Mouse (Mus musculus): ENCODE results near the gene Olfr983.

Gene Olfr983

DNA sequence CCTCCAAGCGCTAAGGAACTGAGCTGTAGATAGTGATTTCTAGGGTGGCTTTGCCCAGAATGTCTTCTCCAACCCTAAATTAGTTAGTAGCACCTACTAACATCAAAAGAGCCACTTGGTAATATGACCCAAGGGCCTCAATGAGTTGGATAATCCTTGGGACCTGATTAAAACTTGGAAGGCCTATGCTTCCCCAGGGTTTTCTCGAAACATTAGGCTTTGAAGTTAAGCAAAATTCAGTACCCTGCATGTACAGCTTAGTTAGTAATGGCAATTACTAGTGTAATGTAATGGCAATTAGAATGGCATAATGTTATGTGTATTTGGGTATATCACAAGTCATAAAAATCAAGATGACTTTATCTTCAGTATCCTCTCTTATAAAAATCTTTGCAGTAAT is at the start of gene Olfr983:
Gene Olfr983 (minus strand): TSS at position 101 of the 400 bp plus-strand sequence.
- no peak for DNase-seq (ENCODE audit: low spot score in 2 of 2)

DNA sequence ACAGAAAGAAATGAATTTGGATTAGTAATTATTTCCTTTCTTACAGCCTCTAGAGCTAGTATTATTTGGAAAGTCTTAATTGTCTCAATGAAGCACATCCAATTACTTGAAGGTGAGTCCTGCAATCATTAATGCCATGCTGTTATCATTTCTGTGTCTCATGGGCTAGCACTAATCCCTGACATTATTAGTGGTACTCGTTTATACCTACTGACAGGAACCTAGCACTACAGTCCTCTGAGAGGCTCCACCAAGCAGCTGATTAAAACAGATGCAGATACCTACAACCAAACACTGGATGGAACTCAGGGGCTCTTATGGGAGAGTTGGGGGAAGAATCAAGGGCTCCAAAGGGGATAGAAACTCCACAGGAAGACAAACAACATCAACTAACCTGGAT is 48.1 kb upstream of the Olfr983 start:
- DNase-seq (ENCODE audit: low spot score in 2 of 2) = no peak

DNA sequence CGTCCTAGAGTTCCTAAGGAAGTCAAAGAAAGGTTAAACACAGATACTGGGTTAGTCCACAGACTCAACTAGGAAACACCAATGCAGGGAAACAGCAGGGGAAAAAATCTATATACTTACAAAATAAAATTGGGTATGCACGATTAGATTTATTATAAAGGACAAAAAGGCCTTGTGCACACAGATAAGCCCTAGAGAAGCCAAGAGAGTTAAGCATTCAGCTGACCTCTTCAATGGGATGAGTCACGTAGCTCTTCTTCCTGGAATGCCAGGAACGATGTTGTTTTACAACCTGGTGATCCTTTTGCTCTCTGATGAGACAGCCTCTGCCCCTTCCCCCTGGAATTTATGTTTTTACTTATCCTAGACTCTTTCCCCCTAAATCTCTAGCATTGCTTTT is 46.1 kb upstream of the Olfr983 start:
- DNase-seq (ENCODE audit: low spot score in 2 of 2) = no peak

DNA sequence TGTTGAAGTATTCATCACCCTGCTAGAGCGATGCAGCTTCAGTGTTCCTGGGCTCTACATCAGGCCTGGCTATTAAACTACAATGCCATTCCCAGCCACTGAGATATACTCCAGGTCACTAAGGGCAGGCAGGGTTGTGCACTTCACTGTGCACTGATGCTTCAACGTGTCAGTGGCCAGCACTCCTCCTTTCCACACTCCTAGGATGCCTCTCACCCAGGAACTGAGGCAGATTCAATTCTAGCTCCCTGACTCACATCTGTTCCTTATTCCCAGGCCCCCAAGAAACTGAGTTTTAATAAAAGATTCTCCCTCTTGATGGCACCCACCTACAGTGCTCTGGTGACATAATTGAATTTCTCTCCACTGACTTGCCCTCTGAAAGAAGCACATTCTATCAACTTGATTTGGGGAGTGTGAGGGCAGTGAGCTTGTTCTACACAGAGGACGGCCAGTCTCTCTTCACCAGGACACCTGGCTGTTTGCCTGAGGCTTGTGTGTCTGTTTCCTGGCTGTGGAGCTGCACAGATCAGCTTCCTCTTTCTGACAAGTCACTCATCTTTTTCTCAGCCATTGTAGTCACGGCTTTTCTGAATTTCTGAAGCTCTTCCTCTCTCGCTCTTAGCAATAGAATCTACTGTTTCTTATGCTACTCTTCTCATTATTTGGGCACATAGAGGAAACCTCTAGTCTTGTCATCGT is 43.7 kb upstream of the Olfr983 start:
- DNase-seq (ENCODE audit: low spot score in 2 of 2) = no peak

DNA sequence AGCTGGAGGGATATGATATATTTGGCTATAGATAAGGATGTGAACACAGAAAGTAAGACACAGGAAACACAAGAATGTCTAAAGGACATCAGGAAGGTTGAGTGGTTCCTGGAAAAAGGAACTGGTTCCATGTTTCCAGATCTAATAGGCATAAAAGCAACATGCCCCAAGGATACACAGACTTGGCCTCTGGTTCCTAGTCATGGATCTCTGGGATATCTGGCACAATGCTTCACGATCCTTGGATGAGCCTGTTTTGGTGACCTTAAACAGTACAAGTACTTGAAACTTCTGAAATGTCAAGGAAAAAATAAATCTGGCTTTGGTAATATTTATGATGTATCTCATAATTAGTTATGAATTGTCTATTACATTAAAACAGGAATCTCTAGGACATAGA is 37.2 kb upstream of the Olfr983 start:
- no peak for DNase-seq (ENCODE audit: low spot score in 2 of 2)

DNA sequence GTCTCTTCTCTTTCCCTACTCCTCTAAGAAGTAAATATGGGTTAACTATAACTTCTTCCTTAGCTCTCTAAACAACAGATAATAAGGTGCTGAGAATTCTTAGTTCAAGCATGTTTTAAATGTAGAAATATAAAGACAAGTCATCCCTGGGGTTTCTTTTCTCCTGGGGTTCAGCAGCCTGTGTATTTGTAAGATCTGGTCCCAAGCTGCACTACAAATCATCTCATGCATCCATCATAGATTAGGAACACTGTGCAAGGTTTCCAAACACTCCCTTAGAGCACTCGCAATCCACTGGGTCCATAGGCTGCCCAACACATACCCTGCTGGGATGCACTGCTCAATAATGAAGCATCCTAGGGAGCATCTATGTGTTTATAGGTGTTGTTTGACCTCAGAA is 36.7 kb upstream of the Olfr983 start, which contains the start of gene Olfr985:
Gene Olfr985 (minus strand): TSS at position 101 of the 400 bp plus-strand sequence.
- DNase-seq (ENCODE audit: low spot score in 2 of 2) = no peak

DNA sequence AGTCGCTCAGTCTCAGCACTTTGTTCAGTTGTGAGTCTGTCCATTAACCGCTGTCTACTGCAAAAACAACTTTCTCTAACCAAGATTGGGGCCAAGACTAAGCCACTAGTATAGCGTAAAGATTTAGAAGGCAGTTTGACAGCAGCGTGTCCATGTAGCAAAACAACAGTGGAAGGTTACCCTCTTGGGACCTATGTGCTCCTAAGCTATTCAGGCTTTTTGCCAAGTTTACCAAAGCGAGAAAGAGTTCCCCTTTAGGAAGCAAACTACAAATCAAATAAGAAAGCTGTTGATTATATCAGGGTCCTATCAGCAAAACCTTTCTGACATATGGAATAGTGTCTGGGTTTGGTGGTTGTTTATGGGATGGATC is 23.9 kb upstream of the Olfr983 start:
- DNase-seq (ENCODE audit: low spot score in 2 of 2) = no peak

DNA sequence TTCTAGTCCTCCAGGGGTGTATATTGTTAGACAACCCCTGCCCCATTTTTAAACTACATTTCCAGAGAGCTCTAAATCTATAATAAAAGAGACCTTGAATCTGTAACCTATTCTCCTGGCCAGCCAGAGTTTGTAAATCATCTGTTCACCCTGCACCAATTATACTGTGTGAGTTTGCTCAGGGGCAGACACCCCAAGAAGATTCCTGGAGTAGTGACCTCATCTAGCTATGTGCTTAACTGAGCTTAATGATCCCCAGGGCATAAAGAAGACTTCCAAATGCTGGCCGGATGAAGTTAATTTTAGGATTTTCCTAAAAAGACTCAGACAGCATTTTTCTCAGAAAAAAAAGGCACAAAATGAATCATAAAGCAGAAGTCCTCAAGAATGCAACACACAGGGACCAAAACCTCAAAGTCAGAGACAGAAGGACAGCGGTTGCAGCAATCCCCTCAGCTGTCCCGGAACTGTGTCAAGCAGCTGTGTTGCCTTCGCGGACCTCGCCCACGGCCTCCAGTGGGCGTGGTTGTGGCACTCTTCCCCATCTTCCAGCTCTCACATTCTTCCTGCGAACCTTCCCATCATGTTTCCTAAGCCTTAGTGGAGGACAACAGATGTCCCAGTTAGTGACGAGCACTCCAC is 23.4 kb upstream of the Olfr983 start:
- peak; percentile 26 to 67 for DNase-seq (ENCODE audit: low spot score in 2 of 2)

DNA sequence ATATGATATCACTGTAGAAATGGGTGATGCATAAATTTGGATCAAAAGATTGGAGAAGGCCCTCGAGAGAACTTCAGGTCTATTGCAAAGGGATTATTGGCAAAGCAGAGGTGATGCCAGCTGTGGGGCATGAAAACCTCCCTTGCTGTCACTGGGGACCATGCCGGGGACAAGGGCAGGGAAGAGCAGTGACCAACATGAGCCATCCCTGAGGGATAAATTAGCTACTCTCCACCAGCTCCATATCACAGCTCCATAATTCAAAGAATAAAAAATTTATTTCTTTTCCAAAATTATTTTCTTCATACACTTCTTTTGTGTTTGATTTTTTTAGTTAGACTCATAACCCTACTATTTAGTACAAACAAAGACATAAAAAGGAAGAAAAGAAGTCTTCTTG is 20.7 kb upstream of the Olfr983 start, which contains the start of gene Olfr984:
Gene Olfr984 (minus strand): TSS at position 101 of the 400 bp plus-strand sequence.
- no peak for DNase-seq (ENCODE audit: low spot score in 2 of 2)

DNA sequence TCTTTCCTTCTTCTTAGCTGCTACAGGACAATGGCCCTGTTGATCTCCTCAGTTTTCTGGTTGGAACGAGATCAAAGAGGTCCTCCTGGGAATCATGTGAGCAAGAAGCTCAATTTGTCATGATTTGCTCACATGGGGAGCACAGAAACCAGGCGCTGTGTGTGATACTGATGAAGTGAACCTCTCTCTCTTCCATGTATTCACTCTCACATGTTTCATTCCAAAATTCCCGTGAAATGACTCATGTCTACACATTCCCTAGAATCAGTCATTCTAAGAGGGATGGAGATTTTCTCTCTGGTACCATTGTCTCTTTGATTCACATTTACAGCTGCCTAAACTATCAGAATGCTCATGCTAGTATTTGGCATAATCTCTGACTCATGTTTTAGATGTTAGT is 1.4 kb upstream of the Olfr983 start:
- DNase-seq (ENCODE audit: low spot score in 2 of 2) = no peak

DNA sequence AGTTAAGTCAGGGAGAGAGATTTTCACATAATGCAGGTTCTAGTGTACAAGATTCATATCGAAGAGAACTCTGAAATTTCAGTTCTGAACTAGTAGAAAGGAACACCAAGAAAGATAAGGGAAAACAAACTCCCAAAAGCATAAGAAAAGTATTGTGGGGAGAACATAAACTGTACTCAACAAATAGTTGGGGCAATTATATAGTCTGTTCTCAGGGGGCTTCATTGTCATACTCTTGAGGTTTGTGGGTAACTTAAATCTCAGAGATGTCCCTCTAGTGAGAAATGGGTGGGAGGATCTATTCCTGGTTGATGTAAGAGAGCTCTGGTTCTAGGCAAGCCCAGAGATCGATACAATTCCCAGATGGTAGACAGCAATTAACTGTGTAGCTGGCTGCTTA is 19.9 kb downstream of the Olfr983 start, which contains the start of gene Olfr982:
Gene Olfr982 (plus strand): TSS at position 301 of the 400 bp plus-strand sequence.
- DNase-seq (ENCODE audit: low spot score in 2 of 2) = no peak

DNA sequence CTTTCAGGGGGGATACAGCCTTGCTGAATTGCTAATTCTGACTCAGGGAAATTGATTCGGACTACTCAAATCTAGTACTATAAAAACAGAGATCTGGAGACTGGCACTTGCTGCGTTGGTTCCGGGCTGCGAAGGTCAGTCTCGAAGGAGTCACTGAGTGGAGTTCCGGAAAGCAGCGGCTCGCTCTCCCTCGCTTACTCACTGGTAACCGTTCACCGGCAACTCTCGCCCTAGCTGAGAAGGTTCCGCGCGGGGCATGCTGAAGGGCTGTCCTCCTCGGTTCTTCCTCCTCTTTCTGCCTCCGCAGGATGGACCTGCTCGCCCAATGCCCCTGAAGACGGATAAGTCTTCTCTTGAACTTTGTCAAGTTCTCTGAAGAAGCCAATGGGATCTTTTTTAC is 43.3 kb downstream of the Olfr983 start:
- no peak for DNase-seq (ENCODE audit: low spot score in 2 of 2)
